Mouse (Mus musculus): ENCODE measurements around the gene Fabp6. TPM values are rescaled to one million over a fixed set of nuclear protein-coding genes. Genes with fewer than 3 reads are reported as not detected.

Fabp6 gene
- total and polyA plus RNA-seq, 3 experiments, result not detected

GRCm38 (mm10) chr11:43546678-43547077, 54.7 kb downstream of the Fabp6 start:
- dilution Hi-C loops (cut with MboI; ENCODE audit: extremely low pct_ligation_motif_present, extremely low pct_unique_long_range_greater_than_20kb, low sequenced_read_pairs), result no loop called here

More at GRCm38 (mm10) chr11:43546678-43547077, 54.7 kb downstream of the Fabp6 start:
- no peaks in the 10 kb centered on the region for H3K79me2 ChIP-seq (replicated peaks; ENCODE audit: control insufficient read depth, extremely low read depth, insufficient read depth, poor library complexity, severe bottlenecking)
- no peaks in the 10 kb centered on the region for H3K36me3 ChIP-seq (replicated peaks in 1 of 2; ENCODE audit: control insufficient read depth in 1 of 2, insufficient read depth in 1 of 2, low read length in 1 of 2)
- TF ChIP-seq E2F4 (IDR thresholded peaks at IDR 0.05; ENCODE audit: insufficient replicate concordance, low read depth, low read length), result no peak
- TF ChIP-seq KAT2A (IDR thresholded peaks at IDR 0.05; ENCODE audit: insufficient replicate concordance, low read length), result no peak
- H3K9me3 ChIP-seq (replicated peaks; ENCODE audit: low read length), result no peaks in the 10 kb centered on the region
- H3K9ac ChIP-seq (ENCODE audit: insufficient read depth, low read depth), result no peak overlapping the region
- peaks cover 5% of the 10 kb centered on the region for H3K27me3 ChIP-seq (replicated peaks)
- in situ Hi-C loops (cut with MboI; ENCODE audit: low pct_ligation_motif_present, low pct_unique_long_range_greater_than_20kb, low sequenced_read_pairs), result no loop called here
- no peak overlapping the region for H3K27ac ChIP-seq (ENCODE audit: insufficient read depth, low read depth)
- 0 out of 4 replicates have a peak, but pooled peaks cover 0 to 2% of the 10 kb centered on the region in 2 experiments for H3K4me1 ChIP-seq (ENCODE audit: control insufficient read depth in 1 of 2, insufficient read depth in 2 of 2)
- DNase-seq (ENCODE audit: extremely low read depth), result no peak
- H3K4me2 ChIP-seq (ENCODE audit: insufficient read depth, low read depth, poor library complexity, severe bottlenecking), result no peak overlapping the region
- H3K4me3 ChIP-seq (replicated peaks in 1 of 3; ENCODE audit: low read depth in 2 of 3, low read length in 2 of 3, poor library complexity in 1 of 3), result no peak overlapping the region

Other genes starting within 250 kb of the Fabp6 start
- gene Pttg1, start 175.3 kb downstream of the Fabp6 start, total RNA-seq (2012; rRNA removed), result 153 and 190 TPM in 2 replicates
- gene Pttg1, start 175.3 kb downstream of the Fabp6 start, total RNA-seq (2014; rRNA removed), result 276 and 337 TPM in 2 replicates
- 258 and 279 TPM in 2 replicates for gene Pttg1, start 175.3 kb downstream of the Fabp6 start, polyA plus RNA-seq (2012; ENCODE audit: insufficient read length, low read depth)
- 41.6 and 43.0 TPM in 2 replicates for gene Slu7, start 167.8 kb downstream of the Fabp6 start, total RNA-seq (2012; rRNA removed)
- gene Slu7, start 167.8 kb downstream of the Fabp6 start, total RNA-seq (2014; rRNA removed), result 60.3 and 68.8 TPM in 2 replicates
- gene Slu7, start 167.8 kb downstream of the Fabp6 start, polyA plus RNA-seq (2012; ENCODE audit: insufficient read length, low read depth), result 66.8 and 78.7 TPM in 2 replicates
- not detected in 2 replicates for gene C1qtnf2, start 127.3 kb downstream of the Fabp6 start, total RNA-seq (2012; rRNA removed)
- not detected in 2 replicates for gene C1qtnf2, start 127.3 kb downstream of the Fabp6 start, total RNA-seq (2014; rRNA removed)
- gene C1qtnf2, start 127.3 kb downstream of the Fabp6 start, polyA plus RNA-seq (2012; ENCODE audit: insufficient read length, low read depth), result not detected in 2 replicates
- gene Ccnjl, start 72.8 kb downstream of the Fabp6 start, total RNA-seq (2012; rRNA removed), result not detected in 2 replicates
- gene Ccnjl, start 72.8 kb downstream of the Fabp6 start, total RNA-seq (2014; rRNA removed), result not detected in 2 replicates
- gene Ccnjl, start 72.8 kb downstream of the Fabp6 start, polyA plus RNA-seq (2012; ENCODE audit: insufficient read length, low read depth), result not detected in 2 replicates
- not detected in 2 replicates for gene 4933415A04Rik, start 14.5 kb downstream of the Fabp6 start, total RNA-seq (2012; rRNA removed)
- not detected in 2 replicates for gene 4933415A04Rik, start 14.5 kb downstream of the Fabp6 start, total RNA-seq (2014; rRNA removed)
- not detected in 2 replicates for gene 4933415A04Rik, start 14.5 kb downstream of the Fabp6 start, polyA plus RNA-seq (2012; ENCODE audit: insufficient read length, low read depth)
- 15.2 and 16.7 TPM in 2 replicates for gene Pwwp2a, start 80.5 kb upstream of the Fabp6 start, total RNA-seq (2012; rRNA removed)
- 11.5 and 13.0 TPM in 2 replicates for gene Pwwp2a, start 80.5 kb upstream of the Fabp6 start, total RNA-seq (2014; rRNA removed)
- gene Pwwp2a, start 80.5 kb upstream of the Fabp6 start, polyA plus RNA-seq (2012; ENCODE audit: insufficient read length, low read depth), result 26.8 and 31.0 TPM in 2 replicates
- 74.8 and 93.4 TPM in 2 replicates for gene Ttc1, start 146.5 kb upstream of the Fabp6 start, total RNA-seq (2012; rRNA removed)
- gene Ttc1, start 146.5 kb upstream of the Fabp6 start, total RNA-seq (2014; rRNA removed), result 138 and 159 TPM in 2 replicates
- gene Ttc1, start 146.5 kb upstream of the Fabp6 start, polyA plus RNA-seq (2012; ENCODE audit: insufficient read length, low read depth), result 100 and 114 TPM in 2 replicates

All from CH12.LX (cell line).